Comparison of ENCODE assay signal across 21 mouse cellular contexts in genomic region chr4:95451831-95452230, GRCm38 (mm10).
DNase-seq lines count a peak whose midpoint lies in the region; ATAC-seq lines count a peak whose summit lies in the region.
"Had no signal": no experiment of that assay in that cellular context is flagged by ENCODE, and none has a peak within 500 bp of the region (broad histone marks: within the 10 kb centered on the region; RNA-seq: fewer than 3 reads in every experiment).

No protein-coding gene starts in this region.

- 65% methylated on average over 3 of the region's 3 CpGs for WGBS in kidney, embryonic 16.5 days
- WGBS in midbrain, embryonic 10.5 days: 83% methylated on average over 3 of the region's 3 CpGs

- 0 out of 2 replicates have a peak, but pooled peaks cover 4% of the 10 kb centered on the region for H3K9me3 ChIP-seq in kidney, embryonic 16.5 days (ENCODE audit: low read length)
- H3K9me3 ChIP-seq in midbrain, embryonic 10.5 days (replicated peaks): no peaks in the 10 kb centered on the region
- H3K9me3 ChIP-seq: embryonic facial prominence, embryonic 10.5 days; forebrain, embryonic 13.5 days; G1E; heart, embryonic 12.5 days; hindbrain, embryonic 10.5 days had no signal

- no peak overlapping the region for H3K4me2 ChIP-seq in kidney, embryonic 16.5 days (replicated peaks; ENCODE audit: low read depth, low read length)
- H3K4me2 ChIP-seq: forebrain, embryonic 13.5 days; heart, embryonic 12.5 days; hindbrain, embryonic 14.5 days had no signal

- H3K4me3 ChIP-seq in kidney, embryonic 16.5 days (ENCODE audit: low read length): no peak overlapping the region
- no peak overlapping the region for H3K4me3 ChIP-seq in midbrain, embryonic 10.5 days
- H3K4me3 ChIP-seq: embryonic facial prominence, embryonic 10.5 days; forebrain, embryonic 13.5 days; gastrocnemius, adult 2 months; heart, embryonic 12.5 days; hindbrain, embryonic 10.5 days had no signal

- no peaks in the 10 kb centered on the region for H3K36me3 ChIP-seq in kidney, embryonic 16.5 days (ENCODE audit: insufficient read depth, low read length)
- no peaks in the 10 kb centered on the region for H3K36me3 ChIP-seq in midbrain, embryonic 10.5 days
- H3K36me3 ChIP-seq: embryonic facial prominence, embryonic 10.5 days; G1E; heart, embryonic 12.5 days; hindbrain, embryonic 10.5 days had no signal

- no peaks in the 10 kb centered on the region for H3K4me1 ChIP-seq in kidney, embryonic 16.5 days (ENCODE audit: insufficient read depth, low read length)
- H3K4me1 ChIP-seq in midbrain, embryonic 10.5 days: no peaks in the 10 kb centered on the region
- H3K4me1 ChIP-seq: forebrain, embryonic 13.5 days; heart, embryonic 12.5 days; hindbrain, embryonic 10.5 days had no signal

- DNase-seq in kidney, adult 11 months: peak; percentile 33
- DNase-seq in kidney, postnatal 25 days: no peak
- DNase-seq in yolk sac, embryonic 10.5 days (ENCODE audit: low spot score): peak; percentile 19
- DNase-seq in embryo, embryonic 9.5 days (ENCODE audit: extremely low spot score): no peak
- no peak for DNase-seq in midbrain, embryonic 10.5 days (ENCODE audit: low spot score)
- DNase-seq: adrenal gland, adult 8-10 months; B cell, adult 2 months; cerebellum, adult 11 months; cerebellum, adult 8-10 months; cerebellum, postnatal 25 days; gastrocnemius, adult 2 months; gastrocnemius, postnatal 25 days had no signal

- no peak overlapping the region for H3K9ac ChIP-seq in kidney, embryonic 16.5 days (replicated peaks; ENCODE audit: low read length)
- H3K9ac ChIP-seq: forebrain, embryonic 13.5 days; heart, embryonic 12.5 days; hindbrain, embryonic 14.5 days had no signal

- ATAC-seq in common myeloid progenitor, adult 5-6 weeks (replicated peaks; ENCODE audit: low read depth, poor library complexity, severe bottlenecking): peak; percentile 50
- ATAC-seq in kidney, embryonic 16.5 days (ENCODE audit: low FRiP score, low TSS enrichment): peak; percentile 49; the same call in 1 of the 2 replicates
- ATAC-seq: CD4-positive, CD25-positive, alpha-beta regulatory T cell, adult 4 months; forebrain, embryonic 13.5 days had no signal

- H3K27ac ChIP-seq in kidney, embryonic 16.5 days (ENCODE audit: low read length): peak overlapping the region; percentile 60
- no peak overlapping the region for H3K27ac ChIP-seq in midbrain, embryonic 10.5 days (replicated peaks)
- H3K27ac ChIP-seq: embryonic facial prominence, embryonic 10.5 days; forebrain, embryonic 13.5 days; gastrocnemius, adult 2 months; hindbrain, embryonic 10.5 days; hindbrain, embryonic 14.5 days had no signal

- H3K27me3 ChIP-seq in kidney, embryonic 16.5 days (ENCODE audit: insufficient read depth, low read length): no peaks in the 10 kb centered on the region
- H3K27me3 ChIP-seq in midbrain, embryonic 10.5 days (ENCODE audit: low read depth, poor library complexity, severe bottlenecking): no peaks in the 10 kb centered on the region
- H3K27me3 ChIP-seq: forebrain, embryonic 13.5 days; heart, embryonic 12.5 days had no signal

Comparison
In these comparisons a context has a peak if more than half of its experiments do, and no peak if none do; other contexts are left out.
1. DNase-seq: peak in kidney, adult 11 months (single experiment) and yolk sac, embryonic 10.5 days (single experiment); none in kidney, postnatal 25 days (0 of 2), embryo, embryonic 9.5 days (single experiment) and midbrain, embryonic 10.5 days (single experiment).